Mouse (Mus musculus) frontal cortex, adult 2 months (tissue): ENCODE measurements at regions not wholly inside any gene's neighbourhood (a gene's known extent, or its start where the extent isn't known, plus 50 kb on each side); places are given as distances from the start of the nearest gene placed in this dataset.

Experiments
- DNase-seq, 2 experiments: peaks; one replicate each; pipeline ENCODE4 v3.0.0; 2022; ENCODE audit warnings: low spot score in 1 of 2; ENCODE audit errors: extremely low spot score in 1 of 2

DNA sequence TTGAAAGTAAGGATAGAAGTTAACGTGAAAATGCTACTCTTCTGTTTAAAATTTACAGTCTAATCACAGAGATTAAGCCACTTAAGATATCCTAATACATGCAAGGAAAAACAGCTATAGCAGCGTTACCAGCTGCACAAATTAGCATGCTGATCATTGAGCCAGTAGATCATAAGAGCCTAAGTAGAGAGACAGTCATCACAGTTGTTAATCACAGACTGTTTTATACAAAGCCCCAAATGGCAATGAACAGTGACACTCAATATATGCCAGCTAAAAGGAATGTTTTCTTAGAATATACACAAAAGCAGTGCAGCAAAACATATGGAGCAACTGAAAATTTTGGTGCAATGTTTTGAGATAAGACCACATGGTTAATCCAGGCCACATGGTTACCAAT is 64.7 kb upstream of the Ppp1r3a start:
- no peak for DNase-seq

DNA sequence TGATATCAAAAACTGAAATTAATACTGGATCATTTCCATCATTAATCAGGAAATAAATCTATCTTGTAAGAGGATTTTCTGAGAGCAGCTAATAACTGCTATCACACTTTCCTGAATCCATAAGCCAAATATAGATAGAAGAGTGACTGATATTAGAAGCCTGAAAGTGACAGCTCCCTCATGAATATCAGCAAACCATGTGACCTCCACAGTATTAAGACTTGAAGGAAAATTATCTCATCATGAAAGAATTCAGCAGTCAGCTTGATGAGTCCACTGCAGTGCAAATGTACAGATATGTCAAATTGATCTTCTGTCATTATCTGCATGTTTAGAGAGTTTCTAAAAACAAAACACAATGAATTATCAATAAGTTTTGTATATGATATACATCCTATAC is 69.7 kb upstream of the Ppp1r3a start:
- DNase-seq, result no peak

DNA sequence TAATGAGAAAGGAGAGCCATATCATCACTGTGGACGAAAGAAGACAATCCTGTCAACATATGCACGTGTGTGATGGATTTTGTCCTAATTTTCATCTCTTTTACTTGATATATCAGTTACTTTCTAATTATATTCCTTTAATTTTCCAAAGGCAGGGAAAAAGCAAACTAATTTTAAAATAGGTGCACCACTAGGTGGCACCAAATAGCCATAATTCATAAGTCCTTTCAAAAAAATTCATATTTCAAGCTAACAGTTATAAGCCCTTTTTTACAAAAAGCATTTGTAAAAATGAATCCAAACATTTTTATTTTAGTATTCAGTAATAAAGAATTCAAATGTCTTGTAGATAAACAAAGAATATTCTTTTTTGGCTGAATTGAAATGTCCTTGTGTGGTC is 62.2 kb upstream of the Foxp2 start:
- DNase-seq, result peak in 1 of 2 experiments; percentile 70
